9 mouse cellular contexts compared by ENCODE assay signal in genomic region chr11:5290691-5291090, GRCm38 (mm10). TPM values are rescaled to one million over a fixed set of nuclear protein-coding genes. Genes with fewer than 3 reads are reported as not detected.
DNase-seq lines count a peak whose midpoint lies in the region; ATAC-seq and TF ChIP-seq lines count a peak whose summit lies in the region.
"Had no signal": no experiment of that assay in that cellular context is flagged by ENCODE, and none has a peak within 500 bp of the region (broad histone marks: within the 10 kb centered on the region; RNA-seq: fewer than 3 reads in every experiment).

No protein-coding gene starts in this region.

- WGBS in kidney, embryonic 14.5 days = 19% methylated on average over 5 of the region's 5 CpGs
- 14% methylated on average over 5 of the region's 5 CpGs for WGBS in hindbrain, postnatal 0 days
- WGBS in liver, embryonic 14.5 days (ENCODE audit: insufficient replicate concordance) = 8% methylated on average over 5 of the region's 5 CpGs

- no peaks in the 10 kb centered on the region for H3K9me3 ChIP-seq in kidney, embryonic 14.5 days (ENCODE audit: control insufficient read depth, low read length)
- no peaks in the 10 kb centered on the region for H3K9me3 ChIP-seq in hindbrain, postnatal 0 days (ENCODE audit: low read length)
- no peaks in the 10 kb centered on the region for H3K9me3 ChIP-seq in liver, embryonic 14.5 days (ENCODE audit: control insufficient read depth, low read length)
- H3K9me3 ChIP-seq: neural tube, embryonic 12.5 days had no signal

- H3K36me3 ChIP-seq in kidney, embryonic 14.5 days (ENCODE audit: control insufficient read depth, insufficient read depth, low read length) = peaks cover 29% of the 10 kb centered on the region
- H3K36me3 ChIP-seq in hindbrain, postnatal 0 days (ENCODE audit: insufficient read depth, low read length) = peaks cover 16% of the 10 kb centered on the region
- no peaks in the 10 kb centered on the region; the same call in 1 of the 2 replicates for H3K36me3 ChIP-seq in liver, embryonic 14.5 days (replicated peaks; ENCODE audit: control insufficient read depth, insufficient read depth, low read depth)

- no peak overlapping the region for H3K27ac ChIP-seq in kidney, embryonic 14.5 days (ENCODE audit: low read depth, low read length)
- no peak overlapping the region for H3K27ac ChIP-seq in hindbrain, postnatal 0 days
- no peak overlapping the region for H3K27ac ChIP-seq in liver, embryonic 14.5 days
- H3K27ac ChIP-seq: neural tube, embryonic 12.5 days had no signal

- H3K27me3 ChIP-seq in kidney, embryonic 14.5 days (ENCODE audit: control insufficient read depth, insufficient read depth, low read length) = no peaks in the 10 kb centered on the region
- no peaks in the 10 kb centered on the region for H3K27me3 ChIP-seq in Patski
- H3K27me3 ChIP-seq in hindbrain, postnatal 0 days (ENCODE audit: insufficient read depth, low read length) = no peaks in the 10 kb centered on the region
- no peaks in the 10 kb centered on the region for H3K27me3 ChIP-seq in liver, embryonic 14.5 days (ENCODE audit: control insufficient read depth, insufficient read depth, low read length)
- H3K27me3 ChIP-seq: neural tube, embryonic 12.5 days had no signal

- no peak overlapping the region for H3K9ac ChIP-seq in kidney, embryonic 14.5 days (ENCODE audit: low read depth, low read length)
- H3K9ac ChIP-seq in hindbrain, postnatal 0 days (replicated peaks; ENCODE audit: low read length) = no peak overlapping the region
- H3K9ac ChIP-seq in liver, embryonic 14.5 days (replicated peaks) = no peak overlapping the region
- H3K9ac ChIP-seq: neural tube, embryonic 12.5 days had no signal

- DNase-seq in kidney, adult 18-20 months = peak; percentile 76
- DNase-seq in Patski (ENCODE audit: low read depth, low spot score) = no peak
- peak; percentile 82 to 86 for DNase-seq in cerebellum, postnatal 25 days
- DNase-seq in hindbrain, postnatal 0 days (ENCODE audit: low spot score) = peak; percentile 86
- DNase-seq in liver, embryonic 14.5 days (ENCODE audit: low read depth in 3 of 3, low spot score in 3 of 3) = peak; percentile 20 to 26 (median 20)
- DNase-seq in retina, embryonic 14.5 days (ENCODE audit: low spot score) = peak; percentile 89
- DNase-seq in Muller cell, postnatal 12 days (ENCODE audit: inconsistent ontology term) = no peak

- H3K4me3 ChIP-seq in kidney, embryonic 14.5 days (ENCODE audit: low read length) = no peak overlapping the region
- no peak overlapping the region for H3K4me3 ChIP-seq in hindbrain, postnatal 0 days (ENCODE audit: low read length)
- no peak overlapping the region for H3K4me3 ChIP-seq in liver, embryonic 14.5 days (ENCODE audit: insufficient read depth in 1 of 2, low read depth in 2 of 2, low read length in 2 of 2)
- H3K4me3 ChIP-seq: neural tube, embryonic 12.5 days had no signal

- no peak overlapping the region for H3K4me2 ChIP-seq in kidney, embryonic 14.5 days (replicated peaks; ENCODE audit: low read depth, low read length)
- H3K4me2 ChIP-seq in hindbrain, postnatal 0 days (ENCODE audit: low read depth, low read length) = no peak overlapping the region
- no peak overlapping the region for H3K4me2 ChIP-seq in liver, embryonic 14.5 days (ENCODE audit: low read depth)
- H3K4me2 ChIP-seq: neural tube, embryonic 12.5 days had no signal

- H3K4me1 ChIP-seq in kidney, embryonic 14.5 days (ENCODE audit: control insufficient read depth, insufficient read depth, low read length) = peaks cover 10% of the 10 kb centered on the region
- peaks cover 4% of the 10 kb centered on the region; the same call in 1 of the 2 replicates for H3K4me1 ChIP-seq in hindbrain, postnatal 0 days (ENCODE audit: insufficient read depth, low read length)
- peaks cover 0 to 4% of the 10 kb centered on the region in 2 experiments; a peak in 2 of 4 replicates for H3K4me1 ChIP-seq in liver, embryonic 14.5 days (replicated peaks; ENCODE audit: control insufficient read depth in 2 of 2, insufficient read depth in 2 of 2, low read length in 1 of 2)
- H3K4me1 ChIP-seq: neural tube, embryonic 12.5 days had no signal

- CTCF ChIA-PET in Patski (lab: Charles Lee) = interaction anchor here (0.7 to 4.2 kb wide), 16 partner anchors 8 to 189 kb away, joined by 3 to 23 read pairs (median 4); no protein-coding TSS in a partner anchor

- peak; percentile 92 for TF ChIP-seq CTCF in Patski (IDR thresholded peaks at IDR 0.05)
- TF ChIP-seq CTCF in hindbrain, postnatal 0 days (IDR thresholded peaks at IDR 0.05; ENCODE audit: low read depth) = peak; percentile 96
- peak; percentile 87 for TF ChIP-seq CTCF in liver, embryonic 14.5 days (IDR thresholded peaks at IDR 0.05; ENCODE audit: low read depth)

- no peak for TF ChIP-seq EP300 in liver, embryonic 14.5 days (IDR thresholded peaks at IDR 0.05; ENCODE audit: low read depth)

- in situ Hi-C loops in Patski (cut with MboI; ENCODE audit: low pct_unique_long_range_greater_than_20kb) = loop anchor here (5.0 kb wide), 3 partner anchors 162 to 337 kb away; no protein-coding TSS in a partner anchor

- POLR2A ChIA-PET in Patski (lab: Charles Lee) = interaction anchor here (0.6 to 0.9 kb wide), 2 partner anchors 87 to 359 kb away, joined by 3 to 4 read pairs; no protein-coding TSS in a partner anchor

- ATAC-seq in kidney, embryonic 14.5 days (ENCODE audit: low FRiP score, low TSS enrichment) = no peak
- no peak for ATAC-seq in Patski
- no peak for ATAC-seq in hindbrain, postnatal 0 days
- no peak for ATAC-seq in liver, embryonic 14.5 days (ENCODE audit: insufficient read depth)

RNA-seq across cellular contexts. Expression of gene Kremen1, which starts 29.3 kb away (rescaled TPM):
- polyA plus RNA-seq in kidney, embryonic 14.5 days (2014; fragmentation: Nextera tagmentation; extraction: Ambion mirVana) = 7.8 and 17.2 TPM in 2 replicates
- polyA plus RNA-seq in Patski (2021) = 73.0 TPM
- total RNA-seq in hindbrain, postnatal 0 days (2014; rRNA removed) = 14.8 and 18.5 TPM in 2 replicates
- polyA plus RNA-seq in hindbrain, postnatal 0 days (2015; fragmentation: Nextera tagmentation; extraction: Ambion mirVana) = 3.2 and 3.6 TPM in 2 replicates
- polyA plus RNA-seq in liver, embryonic 14.5 days (2012; rRNA removed) = 0.95 and 1.0 TPM in 2 replicates
- 0.47 and 0.77 TPM in 2 replicates for polyA plus RNA-seq in liver, embryonic 14.5 days (2014; fragmentation: Nextera tagmentation; extraction: Ambion mirVana)

Comparison
In these comparisons a context has a peak if more than half of its experiments do, and no peak if none do; other contexts are left out.
1. DNase-seq: peak in kidney, adult 18-20 months (single experiment), cerebellum, postnatal 25 days (2 of 2), hindbrain, postnatal 0 days (single experiment), liver, embryonic 14.5 days (3 of 3) and retina, embryonic 14.5 days (single experiment); none in Patski (single experiment) and Muller cell, postnatal 12 days (single experiment).
2. Peak in every context shown above with its lines, with median percentiles within 50 percentile points of each other: CTCF ChIP-seq.